Mouse (Mus musculus) lung, postnatal 0 days (tissue): ENCODE results near the gene Sox12.

Experiments
- CTCF ChIP-seq: IDR thresholded peaks from 2 replicates; pipeline ENCODE4 v1.5.1; 2016; ENCODE audit warnings: antibody characterized with exemption, mild to moderate bottlenecking
- EP300 ChIP-seq: IDR thresholded peaks from 2 replicates; pipeline ENCODE4 v1.6.1; 2016; ENCODE audit warnings: antibody characterized with exemption, mild to moderate bottlenecking, control low read depth

DNA sequence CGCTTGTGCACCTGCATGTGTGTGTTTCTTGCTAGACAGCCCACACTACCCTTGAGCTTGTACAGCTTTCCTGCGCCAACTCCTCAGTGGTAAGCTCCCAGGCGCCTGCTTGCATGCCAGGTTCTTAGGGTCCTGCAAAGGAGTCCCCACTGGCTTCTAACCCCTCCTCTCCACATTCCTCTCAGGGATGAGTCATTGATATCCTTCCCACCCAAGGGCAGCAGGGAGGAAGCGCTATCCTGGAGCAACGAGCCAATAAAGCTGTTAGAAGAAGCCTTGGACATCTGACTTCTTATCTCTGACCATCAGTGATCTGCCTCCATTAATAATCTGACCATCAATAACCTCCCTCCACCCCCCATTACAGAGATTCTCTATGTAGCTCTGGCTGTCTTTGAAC, 29.9 kb downstream of the Sox12 start:
- no peak for TF ChIP-seq CTCF
- no peak for TF ChIP-seq EP300
